Mouse (Mus musculus) heart, adult 9 months (tissue): ENCODE data around the gene Zfp113.
"Not testable (repeated sequence)": the region's sequence is repeated elsewhere in the genome, so short reads cannot be mapped to it uniquely, and the experiment has no call there.

Source experiments
- DNase-seq, 2 experiments: peaks; one replicate each; pipeline ENCODE4 v3.0.0; 2022; ENCODE audit warnings: low spot score in 2 of 2

Zfp113 gene

GRCm38 (mm10) chr5:138137935-138138549 lies 17.5 kb downstream of the Zfp113 start:
- no peak for DNase-seq

- no peak for DNase-seq
Observed at GRCm38 (mm10) chr5:138137257-138137656, 18.3 kb downstream of the Zfp113 start.

GRCm38 (mm10) chr5:138132425-138133064 lies 23.0 kb downstream of the Zfp113 start:
- DNase-seq: no peak

GRCm38 (mm10) chr5:138118041-138118440 lies 37.5 kb downstream of the Zfp113 start:
- DNase-seq: no peak

GRCm38 (mm10) chr5:138117199-138118015 lies 38.1 kb downstream of the Zfp113 start:
- DNase-seq: no peak

GRCm38 (mm10) chr5:138116255-138117198 lies 39.0 kb downstream of the Zfp113 start, which contains the start of gene Zscan21:
TSS of gene Zscan21 (plus strand) at chr5:138116903.
- DNase-seq: peak; percentile 92

GRCm38 (mm10) chr5:138109847-138110396 lies 45.6 kb downstream of the Zfp113 start:
- DNase-seq: not testable (repeated sequence)

GRCm38 (mm10) chr5:138107130-138107529 lies 48.4 kb downstream of the Zfp113 start:
- no peak for DNase-seq

GRCm38 (mm10) chr5:138104976-138105375 lies 50.6 kb downstream of the Zfp113 start:
- no peak for DNase-seq

GRCm38 (mm10) chr5:138094474-138094873 lies 61.1 kb downstream of the Zfp113 start:
- no peak for DNase-seq

- DNase-seq: no peak
Observed at GRCm38 (mm10) chr5:138092771-138093170, 62.8 kb downstream of the Zfp113 start.

- DNase-seq: no peak
Observed at GRCm38 (mm10) chr5:138090737-138091136, 64.8 kb downstream of the Zfp113 start.

GRCm38 (mm10) chr5:138090271-138090670 lies 65.3 kb downstream of the Zfp113 start:
- DNase-seq: no peak
